Mouse (Mus musculus) neural tube, embryonic 10.5 days (tissue): Measurements from ENCODE around the gene Ccnt1.
"Not testable (repeated sequence)": the region's sequence is repeated elsewhere in the genome, so short reads cannot be mapped to it uniquely, and the experiment has no call there.

Experiments used
- DNase-seq: peaks from one replicate; pipeline ENCODE4 v3.0.0-alpha.2; 2017; ENCODE audit warnings: low spot score; ENCODE audit errors: extremely low spot score

The Ccnt1 gene

GRCm38 (mm10) chr15:98596609-98597008 lies 25.9 kb upstream of the Ccnt1 start:
- no peak for DNase-seq

GRCm38 (mm10) chr15:98595049-98595448 lies 24.3 kb upstream of the Ccnt1 start:
- no peak for DNase-seq

GRCm38 (mm10) chr15:98594193-98594592 lies 23.5 kb upstream of the Ccnt1 start:
- DNase-seq: no peak

GRCm38 (mm10) chr15:98591396-98591795 lies 20.7 kb upstream of the Ccnt1 start:
- no peak for DNase-seq

- no peak for DNase-seq
Observed at GRCm38 (mm10) chr15:98589640-98590336, 19.1 kb upstream of the Ccnt1 start.

- DNase-seq: no peak
Observed at GRCm38 (mm10) chr15:98587751-98588150, 17.0 kb upstream of the Ccnt1 start.

GRCm38 (mm10) chr15:98586141-98586540 lies 15.4 kb upstream of the Ccnt1 start:
- not testable (repeated sequence) for DNase-seq

- DNase-seq: no peak
Observed at GRCm38 (mm10) chr15:98585421-98585820, 14.7 kb upstream of the Ccnt1 start.

- no peak for DNase-seq
Observed at GRCm38 (mm10) chr15:98582996-98583395, 12.3 kb upstream of the Ccnt1 start.

- DNase-seq: no peak
Observed at GRCm38 (mm10) chr15:98582410-98582809, 11.7 kb upstream of the Ccnt1 start.

GRCm38 (mm10) chr15:98579795-98580464 lies 9.2 kb upstream of the Ccnt1 start:
- DNase-seq: peak; percentile 75

GRCm38 (mm10) chr15:98579310-98579709 lies 8.6 kb upstream of the Ccnt1 start:
- no peak for DNase-seq

- DNase-seq: no peak
Observed at GRCm38 (mm10) chr15:98573293-98573692, 2.6 kb upstream of the Ccnt1 start.

GRCm38 (mm10) chr15:98569795-98570365 lies 843 bp downstream of the Ccnt1 start:
- no peak for DNase-seq

- no peak for DNase-seq
Observed at GRCm38 (mm10) chr15:98569216-98569615, 1.5 kb downstream of the Ccnt1 start.

- DNase-seq: peak; percentile 43
Observed at GRCm38 (mm10) chr15:98568256-98569033, 2.3 kb downstream of the Ccnt1 start.

GRCm38 (mm10) chr15:98567278-98568134 lies 3.2 kb downstream of the Ccnt1 start:
- DNase-seq: peak; percentile 100

- no peak for DNase-seq
Observed at GRCm38 (mm10) chr15:98566973-98567277, 3.8 kb downstream of the Ccnt1 start.

- DNase-seq: no peak
Observed at GRCm38 (mm10) chr15:98557186-98557585, 13.5 kb downstream of the Ccnt1 start.

GRCm38 (mm10) chr15:98555881-98556280 lies 14.8 kb downstream of the Ccnt1 start:
- no peak for DNase-seq

- DNase-seq: no peak
Observed at GRCm38 (mm10) chr15:98552758-98553157, 18.0 kb downstream of the Ccnt1 start.
